In the genomic region with DNA sequence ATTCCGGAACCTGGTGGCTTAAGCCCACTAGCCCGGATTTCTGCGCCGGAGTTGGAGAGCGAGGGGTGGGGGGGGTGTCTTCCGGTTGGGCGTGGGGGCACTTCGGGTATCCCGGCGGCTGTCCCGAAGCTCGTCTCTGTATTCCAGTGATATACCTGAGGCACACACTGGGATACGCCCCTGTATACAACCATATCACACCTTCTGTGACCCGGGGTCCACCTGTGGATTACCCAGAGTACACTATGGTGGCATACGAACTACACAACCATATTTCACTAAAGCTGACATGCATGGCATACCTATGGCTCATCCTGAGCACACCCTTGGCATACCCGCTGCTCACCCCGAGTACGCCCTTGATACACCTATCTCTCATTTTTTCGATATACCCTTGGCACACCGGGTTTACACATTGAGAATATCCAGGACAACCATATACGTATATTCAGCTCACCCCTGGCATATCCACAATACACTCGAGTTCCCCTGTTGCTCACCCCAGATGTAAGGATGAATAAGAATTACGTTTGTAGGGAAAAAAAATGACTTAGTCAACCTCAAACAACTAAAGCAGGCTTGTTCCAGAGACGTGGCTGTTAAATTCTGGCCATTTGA, we compare ENCODE assay signal across 8 mouse cellular contexts. TPM values are rescaled to one million over a fixed set of nuclear protein-coding genes. Genes with fewer than 3 reads are reported as not detected.
DNase-seq lines count a peak whose midpoint lies in the region; ATAC-seq and TF ChIP-seq lines count a peak whose summit lies in the region.

No protein-coding gene starts in this region.

- 11% methylated on average over 24 of the region's 24 CpGs for WGBS in kidney, postnatal 0 days
- WGBS in bone marrow, adult 2 months: 10% methylated on average over 24 of the region's 24 CpGs
- WGBS in hindbrain, embryonic 11.5 days: 19% methylated on average over 24 of the region's 24 CpGs
- WGBS in midbrain, embryonic 15.5 days: 15% methylated on average over 24 of the region's 24 CpGs

- peak overlapping the region; percentile 90 for H3K9ac ChIP-seq in kidney, postnatal 0 days (ENCODE audit: low read depth, low read length)
- peak overlapping the region; percentile 95 for H3K9ac ChIP-seq in hindbrain, embryonic 11.5 days (ENCODE audit: low read depth, low read length)
- peak overlapping the region; percentile 82 for H3K9ac ChIP-seq in midbrain, embryonic 15.5 days

- H3K9me3 ChIP-seq in kidney, postnatal 0 days (replicated peaks; ENCODE audit: low read length): no peaks in the 10 kb centered on the region
- no peaks in the 10 kb centered on the region for H3K9me3 ChIP-seq in hindbrain, embryonic 11.5 days (ENCODE audit: control insufficient read depth, low read length)
- no peaks in the 10 kb centered on the region for H3K9me3 ChIP-seq in midbrain, embryonic 15.5 days

- H3K4me2 ChIP-seq in kidney, postnatal 0 days (ENCODE audit: low read length): peak overlapping the region; percentile 67
- H3K4me2 ChIP-seq in hindbrain, embryonic 11.5 days (replicated peaks; ENCODE audit: low read depth, low read length): peak overlapping the region; percentile 97
- peak overlapping the region; percentile 95 for H3K4me2 ChIP-seq in midbrain, embryonic 15.5 days

- peaks cover 20% of the 10 kb centered on the region for H3K4me1 ChIP-seq in kidney, postnatal 0 days (replicated peaks; ENCODE audit: insufficient read depth, low read length)
- peaks cover 6% of the 10 kb centered on the region for H3K4me1 ChIP-seq in bone marrow, adult 2 months (ENCODE audit: control insufficient read depth, insufficient read depth, low read length)
- H3K4me1 ChIP-seq in hindbrain, embryonic 11.5 days (replicated peaks; ENCODE audit: control insufficient read depth, insufficient read depth, low read length): peaks cover 11% of the 10 kb centered on the region
- peaks cover 36% of the 10 kb centered on the region for H3K4me1 ChIP-seq in midbrain, embryonic 15.5 days

- no peak for TF ChIP-seq POLR2A in bone marrow, adult 2 months (IDR thresholded peaks at IDR 0.05; ENCODE audit: borderline replicate concordance, control insufficient read depth, low read depth, low read length)

- H3K4me3 ChIP-seq in kidney, postnatal 0 days (replicated peaks; ENCODE audit: low read depth, low read length): peak overlapping the region; percentile 53
- H3K4me3 ChIP-seq in bone marrow, adult 2 months (replicated peaks; ENCODE audit: control insufficient read depth, low read depth, low read length): peak overlapping the region; percentile 90
- H3K4me3 ChIP-seq in hindbrain, embryonic 11.5 days (ENCODE audit: low read depth, low read length): peak overlapping the region; percentile 68
- H3K4me3 ChIP-seq in midbrain, embryonic 15.5 days: peak overlapping the region; percentile 69

- intact Hi-C loops in left cerebral cortex, postnatal 14 days (cut with DNase I): loop anchor here (5.0 kb wide), 1 partner anchor 34 kb away; no protein-coding TSS in a partner anchor

- no peak for DNase-seq in kidney, postnatal 0 days (ENCODE audit: low spot score)
- no peak for DNase-seq in kidney, adult 9 months
- DNase-seq in hindbrain, embryonic 11.5 days (ENCODE audit: low spot score): no peak
- no peak for DNase-seq in left cerebral cortex, postnatal 14 days (ENCODE audit: low spot score in 2 of 2)
- no peak for DNase-seq in layer of hippocampus, adult 9-10 months (ENCODE audit: low spot score)
- DNase-seq in kidney, postnatal 4 days: no peak

- no peak for TF ChIP-seq CTCF in kidney, postnatal 0 days (IDR thresholded peaks at IDR 0.05; ENCODE audit: low read depth)
- no peak for TF ChIP-seq CTCF in bone marrow, adult 2 months (IDR thresholded peaks at IDR 0.05; ENCODE audit: control insufficient read depth, insufficient read depth, low read length)

- ATAC-seq in kidney, postnatal 0 days (replicated peaks; ENCODE audit: low FRiP score, low read depth): peak; percentile 16
- ATAC-seq in hindbrain, embryonic 11.5 days (ENCODE audit: low FRiP score): peak; percentile 37
- peak; percentile 35 for ATAC-seq in midbrain, embryonic 15.5 days (replicated peaks)

- peaks cover 3% of the 10 kb centered on the region; the same call in 1 of the 2 replicates for H3K36me3 ChIP-seq in kidney, postnatal 0 days (ENCODE audit: insufficient read depth, low read length)
- H3K36me3 ChIP-seq in hindbrain, embryonic 11.5 days (ENCODE audit: control insufficient read depth, insufficient read depth, low read length): peaks cover 2% of the 10 kb centered on the region; the same call in 1 of the 2 replicates
- H3K36me3 ChIP-seq in midbrain, embryonic 15.5 days (replicated peaks): 0 out of 2 replicates have a peak, but pooled peaks cover 4% of the 10 kb centered on the region

- H3K27ac ChIP-seq in kidney, postnatal 0 days: peak overlapping the region; percentile 99
- H3K27ac ChIP-seq in bone marrow, adult 2 months (ENCODE audit: control insufficient read depth, insufficient read depth, low read depth, low read length, poor library complexity): peak overlapping the region; percentile 92
- H3K27ac ChIP-seq in hindbrain, embryonic 11.5 days (ENCODE audit: low read depth, low read length): peak overlapping the region; percentile 99
- peak overlapping the region; percentile 99 for H3K27ac ChIP-seq in midbrain, embryonic 15.5 days

- no peaks in the 10 kb centered on the region for H3K27me3 ChIP-seq in kidney, postnatal 0 days (ENCODE audit: insufficient read depth, low read length)
- no peaks in the 10 kb centered on the region for H3K27me3 ChIP-seq in hindbrain, embryonic 11.5 days (ENCODE audit: control insufficient read depth, insufficient read depth, low read length)
- no peaks in the 10 kb centered on the region for H3K27me3 ChIP-seq in midbrain, embryonic 15.5 days (replicated peaks)

RNA-seq across cellular contexts. Expression of a gene that starts 0.9 kb away (rescaled TPM):
- 40.5 and 45.3 TPM in 2 replicates for polyA plus RNA-seq in kidney, postnatal 0 days (2015; fragmentation: Nextera tagmentation; extraction: Ambion mirVana)
- 23.5 and 33.0 TPM in 2 replicates for polyA plus RNA-seq in bone marrow, adult 2 months (2011; ENCODE audit: insufficient read depth, insufficient read length, low replicate concordance, missing spikeins)
- polyA plus RNA-seq in hindbrain, embryonic 11.5 days (2014; fragmentation: Nextera tagmentation; extraction: Ambion mirVana): 29.7 and 31.9 TPM in 2 replicates
- polyA plus RNA-seq in midbrain, embryonic 15.5 days (2015; fragmentation: Nextera tagmentation; extraction: Ambion mirVana): 63.0 and 63.3 TPM in 2 replicates
- 10 to 100 TPM; 23.6 to 30.6 TPM for total RNA-seq in left cerebral cortex, postnatal 14 days (2021)

RNA-seq across cellular contexts. Expression of a gene that starts 1.0 kb away (rescaled TPM):
- polyA plus RNA-seq in kidney, postnatal 0 days (2015; fragmentation: Nextera tagmentation; extraction: Ambion mirVana): 64.1 and 64.2 TPM in 2 replicates
- 49.1 and 51.4 TPM in 2 replicates for polyA plus RNA-seq in bone marrow, adult 2 months (2011; ENCODE audit: insufficient read depth, insufficient read length, low replicate concordance, missing spikeins)
- polyA plus RNA-seq in hindbrain, embryonic 11.5 days (2014; fragmentation: Nextera tagmentation; extraction: Ambion mirVana): 70.0 and 75.9 TPM in 2 replicates
- polyA plus RNA-seq in midbrain, embryonic 15.5 days (2015; fragmentation: Nextera tagmentation; extraction: Ambion mirVana): 224 and 234 TPM in 2 replicates
- total RNA-seq in left cerebral cortex, postnatal 14 days (2021): 100 to 1,000 TPM; 164 to 170 TPM

RNA-seq across cellular contexts. Expression of a gene that starts 10.2 kb away (rescaled TPM):
- polyA plus RNA-seq in kidney, postnatal 0 days (2015; fragmentation: Nextera tagmentation; extraction: Ambion mirVana): 76.5 and 77.1 TPM in 2 replicates
- 0.57 and 0.79 TPM in 2 replicates for polyA plus RNA-seq in bone marrow, adult 2 months (2011; ENCODE audit: insufficient read depth, insufficient read length, low replicate concordance, missing spikeins)
- 2.1 and 2.6 TPM in 2 replicates for polyA plus RNA-seq in hindbrain, embryonic 11.5 days (2014; fragmentation: Nextera tagmentation; extraction: Ambion mirVana)
- 0.49 and 0.66 TPM in 2 replicates for polyA plus RNA-seq in midbrain, embryonic 15.5 days (2015; fragmentation: Nextera tagmentation; extraction: Ambion mirVana)
- total RNA-seq in left cerebral cortex, postnatal 14 days (2021): 1 to 10 TPM; 1.3 to 1.8 TPM

RNA-seq across cellular contexts. Expression of a gene that starts 36.7 kb away (rescaled TPM):
- polyA plus RNA-seq in kidney, postnatal 0 days (2015; fragmentation: Nextera tagmentation; extraction: Ambion mirVana): 1.8 and 2.2 TPM in 2 replicates
- not detected in 2 replicates for polyA plus RNA-seq in bone marrow, adult 2 months (2011; ENCODE audit: insufficient read depth, insufficient read length, low replicate concordance, missing spikeins)
- 0.25 and 0.33 TPM in 2 replicates for polyA plus RNA-seq in hindbrain, embryonic 11.5 days (2014; fragmentation: Nextera tagmentation; extraction: Ambion mirVana)
- 0.74 and 0.96 TPM in 2 replicates for polyA plus RNA-seq in midbrain, embryonic 15.5 days (2015; fragmentation: Nextera tagmentation; extraction: Ambion mirVana)
- under 1 TPM; 0.15 to 0.27 TPM for total RNA-seq in left cerebral cortex, postnatal 14 days (2021)

RNA-seq across cellular contexts. Expression of a gene that starts 49.5 kb away (rescaled TPM):
- 35.1 and 37.9 TPM in 2 replicates for polyA plus RNA-seq in kidney, postnatal 0 days (2015; fragmentation: Nextera tagmentation; extraction: Ambion mirVana)
- polyA plus RNA-seq in bone marrow, adult 2 months (2011; ENCODE audit: insufficient read depth, insufficient read length, low replicate concordance, missing spikeins): not detected in 2 replicates
- 4.8 and 5.1 TPM in 2 replicates for polyA plus RNA-seq in hindbrain, embryonic 11.5 days (2014; fragmentation: Nextera tagmentation; extraction: Ambion mirVana)
- 1.6 and 1.8 TPM in 2 replicates for polyA plus RNA-seq in midbrain, embryonic 15.5 days (2015; fragmentation: Nextera tagmentation; extraction: Ambion mirVana)
- total RNA-seq in left cerebral cortex, postnatal 14 days (2021): not detected

Comparison
In these comparisons a context has a peak if more than half of its experiments do, and no peak if none do; other contexts are left out.
1. RNA of a gene that starts 10.2 kb away (polyA plus RNA-seq): 76.5 to 77.1 TPM in kidney, postnatal 0 days; 2.1 to 2.6 TPM in hindbrain, embryonic 11.5 days, 0.49 to 0.66 TPM in midbrain, embryonic 15.5 days and 0.57 to 0.79 TPM in bone marrow, adult 2 months; every median in the first group is over 10 times any median in the second.
2. Peak in every context shown above with its lines, with median percentiles within 50 percentile points of each other: ATAC-seq, H3K27ac ChIP-seq, H3K4me2 ChIP-seq, H3K4me3 ChIP-seq and H3K9ac ChIP-seq.